Mouse (Mus musculus) lung, adult 2 months (tissue): ENCODE measurements at regions not wholly inside any gene's neighbourhood (a gene's known extent, or its start where the extent isn't known, plus 50 kb on each side); places are given as distances from the start of the nearest gene placed in this dataset.

Source experiments
- CTCF ChIP-seq: fragments of 200-500 bp; IDR thresholded peaks from 2 replicates; pipeline ENCODE4 v1.5.1; 2011; ENCODE audit warnings: mild to moderate bottlenecking, low read length, control low read depth; ENCODE audit not compliant: insufficient read depth
- POLR2A ChIP-seq: fragments of 200-500 bp; IDR thresholded peaks from 2 replicates; pipeline ENCODE4 v1.6.1; 2011; ENCODE audit warnings: low read depth, mild to moderate bottlenecking, control low read depth, low read length, borderline replicate concordance; ENCODE audit errors: extremely low read depth

DNA sequence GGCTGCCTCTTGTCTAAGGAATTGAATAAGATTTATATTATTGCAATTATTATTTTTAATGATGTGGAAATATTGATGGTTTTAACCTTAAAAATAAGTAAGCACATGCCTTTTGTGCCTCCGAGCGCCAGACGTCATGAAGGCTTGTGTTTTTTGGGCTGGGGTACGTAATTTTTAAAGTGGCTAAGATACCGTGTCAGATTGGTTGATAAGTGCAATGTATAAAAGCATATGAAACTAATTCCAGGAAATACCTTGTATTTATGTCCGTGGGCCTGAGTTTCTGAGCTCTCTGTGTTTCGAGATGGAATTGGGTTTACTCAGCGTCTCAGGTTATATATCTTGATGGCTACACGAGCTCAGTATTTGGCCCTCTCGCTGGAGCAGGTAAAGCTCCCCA, 414.7 kb downstream of the Med13l start:
- TF ChIP-seq CTCF (no peak), POLR2A (no peak)
